Mouse (Mus musculus): ENCODE data around the gene Gfra4. TPM values are rescaled to one million over a fixed set of nuclear protein-coding genes. Genes with fewer than 3 reads are reported as not detected.

Gene Gfra4
- polyA plus RNA-seq, 1 experiment from 2014 or later: 0.86 TPM

DNA sequence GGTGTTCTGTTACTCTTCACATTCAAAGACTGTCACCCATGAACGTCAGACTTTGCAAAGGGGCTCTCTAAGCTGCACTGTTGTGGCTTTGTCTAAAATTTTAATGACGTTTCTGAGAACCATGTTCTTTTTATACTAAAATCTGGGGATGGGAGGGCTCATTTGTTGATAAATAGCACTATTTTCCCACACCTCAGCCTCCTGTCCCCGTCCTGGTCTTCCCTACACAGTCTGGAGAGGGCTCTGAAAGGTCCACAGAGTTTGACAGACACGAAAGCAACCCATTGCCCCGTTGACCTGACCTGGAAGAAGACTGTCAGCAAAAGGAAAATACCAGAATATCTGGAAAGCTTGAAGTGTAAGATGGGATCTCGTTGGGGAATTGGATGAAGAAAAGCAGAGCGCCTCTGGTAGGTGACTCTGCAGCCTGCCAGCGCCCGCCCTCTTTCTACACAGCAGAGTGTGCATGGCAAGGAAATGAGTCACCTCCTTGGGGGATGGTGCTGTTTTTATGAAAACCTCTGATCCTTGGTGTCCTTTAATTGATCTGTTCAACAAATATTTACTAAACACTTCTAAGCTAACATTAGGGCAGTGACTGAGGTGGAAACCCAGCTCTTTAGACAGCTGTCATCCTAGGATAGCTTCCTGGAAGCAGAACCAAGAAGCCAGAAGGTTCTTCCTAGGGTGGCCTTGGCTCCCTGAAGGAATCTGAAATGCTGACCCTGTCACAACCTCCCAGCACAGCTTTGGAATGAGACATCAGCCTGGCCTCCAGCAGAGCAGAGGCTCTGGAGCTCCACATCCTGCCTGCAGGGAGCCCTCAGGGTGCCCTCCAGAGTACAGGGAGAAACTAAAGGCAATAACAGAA is 13.6 kb downstream of the Gfra4 start:
- no peaks in the 10 kb centered on the region for H3K27me3 ChIP-seq (replicated peaks)
- no peak overlapping the region for H3K4me3 ChIP-seq
- WGBS (ENCODE audit: insufficient replicate concordance): 60% methylated on average over 9 of the region's 9 CpGs
- no peaks in the 10 kb centered on the region for H3K9me3 ChIP-seq (replicated peaks)
- ATAC-seq: peak; percentile 25; the same call in 1 of the 2 replicates
- H3K36me3 ChIP-seq: peaks cover 24% of the 10 kb centered on the region
- H3K4me1 ChIP-seq: peaks cover 41% of the 10 kb centered on the region
- H3K4me2 ChIP-seq: no peak overlapping the region
- no peak overlapping the region for H3K9ac ChIP-seq
- H3K27ac ChIP-seq: peak overlapping the region; percentile 63; the same call in 1 of the 2 replicates

- no peak overlapping the region for H3K4me2 ChIP-seq
- 78% methylated on average over 3 of the region's 3 CpGs for WGBS (ENCODE audit: insufficient replicate concordance)
- no peaks in the 10 kb centered on the region for H3K27me3 ChIP-seq (replicated peaks)
- no peak overlapping the region for H3K9ac ChIP-seq
- H3K4me1 ChIP-seq: peaks cover 35% of the 10 kb centered on the region
- no peak overlapping the region for H3K4me3 ChIP-seq
- H3K27ac ChIP-seq: no peak overlapping the region
- H3K36me3 ChIP-seq: peaks cover 45% of the 10 kb centered on the region
- H3K9me3 ChIP-seq (replicated peaks): no peaks in the 10 kb centered on the region
- ATAC-seq: no peak
These were observed 15.9 kb downstream of the Gfra4 start for GRCm38 (mm10) chr2:131026941-131027340.

DNA sequence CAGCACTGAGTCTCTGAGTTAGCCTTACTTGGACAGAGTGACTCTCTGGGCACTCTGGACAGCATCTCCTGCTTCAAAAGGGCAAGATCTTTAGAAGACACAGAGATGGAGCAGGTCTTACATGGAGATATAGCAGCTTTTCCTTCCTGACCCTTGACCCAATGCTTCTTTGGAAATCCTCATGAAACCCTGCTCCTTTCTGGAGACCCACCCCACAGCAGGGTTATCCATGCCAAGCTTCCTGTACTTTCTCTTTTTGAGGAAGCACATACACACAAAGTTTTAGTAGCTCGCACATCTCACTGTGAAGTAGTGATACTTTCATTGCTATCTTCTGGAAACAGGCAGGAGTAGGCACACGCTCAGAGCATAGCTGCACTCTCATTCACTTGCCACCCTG is 17.7 kb downstream of the Gfra4 start:
- Histone ChIP-seq H3K9me3 (replicated peaks) (no peaks in the 10 kb centered on the region), H3K4me1 (peaks cover 20% of the 10 kb centered on the region), H3K27me3 (replicated peaks) (no peaks in the 10 kb centered on the region), H3K4me3 (no peak overlapping the region), H3K27ac (no peak overlapping the region), H3K36me3 (peaks cover 55% of the 10 kb centered on the region), H3K9ac (no peak overlapping the region), H3K4me2 (no peak overlapping the region)
- ATAC-seq: no peak
- 65% methylated on average over 2 of the region's 2 CpGs for WGBS (ENCODE audit: insufficient replicate concordance)

- H3K4me2 ChIP-seq: no peak overlapping the region
- ATAC-seq: no peak
- H3K27ac ChIP-seq: no peak overlapping the region
- peaks cover 31% of the 10 kb centered on the region for H3K36me3 ChIP-seq
- 74% methylated on average over 1 of the region's 1 CpGs for WGBS (ENCODE audit: insufficient replicate concordance)
- no peaks in the 10 kb centered on the region for H3K9me3 ChIP-seq (replicated peaks)
- no peak overlapping the region for H3K9ac ChIP-seq
- peaks cover 10% of the 10 kb centered on the region for H3K4me1 ChIP-seq
- no peaks in the 10 kb centered on the region for H3K27me3 ChIP-seq (replicated peaks)
- H3K4me3 ChIP-seq: no peak overlapping the region
These were observed 32.3 kb downstream of the Gfra4 start for GRCm38 (mm10) chr2:131010566-131010965.

DNA sequence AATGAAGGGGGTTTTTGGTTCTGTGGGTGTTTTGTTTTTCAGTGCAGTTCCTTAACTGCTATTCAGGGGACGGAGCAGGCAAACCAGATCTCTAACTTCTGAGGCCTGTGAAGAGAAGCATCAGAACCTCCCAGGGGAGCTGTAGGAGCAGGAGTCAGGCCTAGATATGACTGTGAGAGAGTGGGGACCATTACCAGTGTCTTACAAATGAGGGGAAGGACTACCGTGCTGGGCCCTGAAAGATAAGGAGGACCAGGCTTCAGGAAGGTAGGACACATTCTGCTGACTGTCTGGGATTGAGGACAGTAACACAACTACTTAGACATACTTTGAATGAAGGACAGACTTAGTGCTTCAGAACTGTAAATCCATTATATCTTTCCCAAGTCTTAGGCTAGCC is 33.8 kb downstream of the Gfra4 start:
- ATAC-seq: peak; percentile 51; the same call in 1 of the 2 replicates
- H3K9ac ChIP-seq: no peak overlapping the region
- H3K36me3 ChIP-seq: peaks cover 35% of the 10 kb centered on the region
- WGBS (ENCODE audit: insufficient replicate concordance): 38% methylated on average over 2 of the region's 2 CpGs
- H3K9me3 ChIP-seq (replicated peaks): no peaks in the 10 kb centered on the region
- H3K27ac ChIP-seq: no peak overlapping the region
- no peaks in the 10 kb centered on the region for H3K27me3 ChIP-seq (replicated peaks)
- no peak overlapping the region for H3K4me2 ChIP-seq
- H3K4me1 ChIP-seq: peaks cover 10% of the 10 kb centered on the region
- no peak overlapping the region for H3K4me3 ChIP-seq

GRCm38 (mm10) chr2:130992818-130993217 is 50.1 kb downstream of the Gfra4 start:
- H3K36me3 ChIP-seq: peaks cover 27% of the 10 kb centered on the region
- no peak overlapping the region for H3K27ac ChIP-seq
- H3K9me3 ChIP-seq (replicated peaks): no peaks in the 10 kb centered on the region
- no peak overlapping the region for H3K4me2 ChIP-seq
- ATAC-seq: no peak
- no peaks in the 10 kb centered on the region for H3K4me1 ChIP-seq
- 70% methylated on average over 2 of the region's 2 CpGs for WGBS (ENCODE audit: insufficient replicate concordance)
- no peaks in the 10 kb centered on the region for H3K27me3 ChIP-seq (replicated peaks)
- no peak overlapping the region for H3K4me3 ChIP-seq
- H3K9ac ChIP-seq: no peak overlapping the region

Small RNA genes lying within 50 kb of the gene (microRNA-seq; reads per million reads assigned to microRNA genes)
- not detected for gene Mir6973b

Other genes with a start within 250 kb of the Gfra4 start
- 10.6 and 13.3 TPM in 2 replicates for gene 4930402H24Rik, start 136.7 kb downstream of the Gfra4 start, polyA plus RNA-seq (2016; fragmentation: Nextera tagmentation; extraction: Ambion mirVana)
- 3.7 and 4.1 TPM in 2 replicates for gene Atrn, start 136.6 kb downstream of the Gfra4 start, polyA plus RNA-seq (2016; fragmentation: Nextera tagmentation; extraction: Ambion mirVana)
- 0.62 and 0.90 TPM in 2 replicates for gene Adam33, start 20.7 kb upstream of the Gfra4 start, polyA plus RNA-seq (2016; fragmentation: Nextera tagmentation; extraction: Ambion mirVana)
- 0.36 and 0.42 TPM in 2 replicates for gene Siglec1, start 43.7 kb upstream of the Gfra4 start, polyA plus RNA-seq (2016; fragmentation: Nextera tagmentation; extraction: Ambion mirVana)
- 4.2 TPM in 2 replicates for gene Hspa12b, start 84.2 kb upstream of the Gfra4 start, polyA plus RNA-seq (2016; fragmentation: Nextera tagmentation; extraction: Ambion mirVana)
- not detected in 2 replicates for gene Gm11037, start 90.4 kb upstream of the Gfra4 start, polyA plus RNA-seq (2016; fragmentation: Nextera tagmentation; extraction: Ambion mirVana)
- gene 1700037H04Rik, start 117.0 kb upstream of the Gfra4 start, polyA plus RNA-seq (2016; fragmentation: Nextera tagmentation; extraction: Ambion mirVana): 131 and 141 TPM in 2 replicates
- gene Cenpb, start 137.0 kb upstream of the Gfra4 start, polyA plus RNA-seq (2016; fragmentation: Nextera tagmentation; extraction: Ambion mirVana): 5.9 and 6.5 TPM in 2 replicates
- 172 and 182 TPM in 2 replicates for gene Cdc25b, start 143.9 kb upstream of the Gfra4 start, polyA plus RNA-seq (2016; fragmentation: Nextera tagmentation; extraction: Ambion mirVana)
- gene Spef1, start 144.2 kb upstream of the Gfra4 start, polyA plus RNA-seq (2016; fragmentation: Nextera tagmentation; extraction: Ambion mirVana): 1.0 and 1.1 TPM in 2 replicates
- 16.4 and 17.0 TPM in 2 replicates for gene Ap5s1, start 164.0 kb upstream of the Gfra4 start, polyA plus RNA-seq (2016; fragmentation: Nextera tagmentation; extraction: Ambion mirVana)
- gene Mavs, start 191.0 kb upstream of the Gfra4 start, polyA plus RNA-seq (2016; fragmentation: Nextera tagmentation; extraction: Ambion mirVana): 31.8 and 33.3 TPM in 2 replicates
- 42.0 and 44.8 TPM in 2 replicates for gene Pank2, start 219.4 kb upstream of the Gfra4 start, polyA plus RNA-seq (2016; fragmentation: Nextera tagmentation; extraction: Ambion mirVana)